Mouse (Mus musculus): ENCODE data around the gene Egf. TPM values are rescaled to one million over a fixed set of nuclear protein-coding genes. Genes with fewer than 3 reads are reported as not detected.
A peak's percentile ranks its signal among the peaks of the same experiment; 100 is the strongest.

The Egf gene
- total RNA-seq, 2 experiments from 2014 or later = 21.0 to 24.7 TPM

GRCm38 (mm10) chr3:129657775-129658174, 97.3 kb downstream of the Egf start:
- no peak for DNase-seq
- intact Hi-C loops (cut with DNase I; ENCODE audit: low total_unique reads) = no loop called here

GRCm38 (mm10) chr3:129657222-129657621, 97.9 kb downstream of the Egf start:
- intact Hi-C loops (cut with DNase I; ENCODE audit: low total_unique reads) = no loop called here
- no peak for DNase-seq

GRCm38 (mm10) chr3:129656540-129656939, 98.6 kb downstream of the Egf start:
- intact Hi-C loops (cut with DNase I; ENCODE audit: low total_unique reads) = no loop called here
- DNase-seq = no peak

- DNase-seq = no peak
- intact Hi-C loops (cut with DNase I; ENCODE audit: low total_unique reads) = no loop called here
Observed at GRCm38 (mm10) chr3:129652476-129652875, 102.6 kb downstream of the Egf start.

GRCm38 (mm10) chr3:129651765-129652164, 103.4 kb downstream of the Egf start:
- DNase-seq = no peak
- intact Hi-C loops (cut with DNase I; ENCODE audit: low total_unique reads) = no loop called here

GRCm38 (mm10) chr3:129650931-129651330, 104.2 kb downstream of the Egf start:
- no peak for DNase-seq
- intact Hi-C loops (cut with DNase I; ENCODE audit: low total_unique reads) = no loop called here

GRCm38 (mm10) chr3:129650293-129650612, 104.9 kb downstream of the Egf start:
- intact Hi-C loops (cut with DNase I; ENCODE audit: low total_unique reads) = no loop called here
- no peak for DNase-seq

GRCm38 (mm10) chr3:129649586-129650292, 105.4 kb downstream of the Egf start:
- peak; percentile 51 for DNase-seq
- intact Hi-C loops (cut with DNase I; ENCODE audit: low total_unique reads) = no loop called here

- intact Hi-C loops (cut with DNase I; ENCODE audit: low total_unique reads) = no loop called here
- DNase-seq = no peak
Observed at GRCm38 (mm10) chr3:129648598-129648997, 106.5 kb downstream of the Egf start.

- intact Hi-C loops (cut with DNase I; ENCODE audit: low total_unique reads) = no loop called here
- DNase-seq = no peak
Observed at GRCm38 (mm10) chr3:129647312-129647711, 107.8 kb downstream of the Egf start.

- DNase-seq = no peak
- intact Hi-C loops (cut with DNase I; ENCODE audit: low total_unique reads) = no loop called here
Observed at GRCm38 (mm10) chr3:129646781-129647180, 108.3 kb downstream of the Egf start.

- DNase-seq = no peak
- intact Hi-C loops (cut with DNase I; ENCODE audit: low total_unique reads) = no loop called here
Observed at GRCm38 (mm10) chr3:129645409-129645808, 109.7 kb downstream of the Egf start.

- DNase-seq = no peak
- intact Hi-C loops (cut with DNase I; ENCODE audit: low total_unique reads) = no loop called here
Observed at GRCm38 (mm10) chr3:129641621-129642020, 113.5 kb downstream of the Egf start.

GRCm38 (mm10) chr3:129640211-129641000, 114.7 kb downstream of the Egf start:
- no peak for DNase-seq
- intact Hi-C loops (cut with DNase I; ENCODE audit: low total_unique reads) = no loop called here

- no peak for DNase-seq
- intact Hi-C loops (cut with DNase I; ENCODE audit: low total_unique reads) = no loop called here
Observed at GRCm38 (mm10) chr3:129639701-129640100, 115.4 kb downstream of the Egf start.

- no peak for DNase-seq
- intact Hi-C loops (cut with DNase I; ENCODE audit: low total_unique reads) = no loop called here
Observed at GRCm38 (mm10) chr3:129637446-129637845, 117.7 kb downstream of the Egf start.

GRCm38 (mm10) chr3:129634260-129634901, 120.7 kb downstream of the Egf start:
- intact Hi-C loops (cut with DNase I; ENCODE audit: low total_unique reads) = loop anchor here (5.0 kb wide), 1 partner anchor 332 kb away; no protein-coding TSS in a partner anchor
- DNase-seq = peak; percentile 27

GRCm38 (mm10) chr3:129633518-129633917, 121.6 kb downstream of the Egf start:
- intact Hi-C loops (cut with DNase I; ENCODE audit: low total_unique reads) = loop anchor here (5.0 kb wide), 1 partner anchor 331 kb away; no protein-coding TSS in a partner anchor
- no peak for DNase-seq

GRCm38 (mm10) chr3:129631857-129632256, 123.3 kb downstream of the Egf start:
- intact Hi-C loops (cut with DNase I; ENCODE audit: low total_unique reads) = loop anchor here (5.0 kb wide), 1 partner anchor 330 kb away; no protein-coding TSS in a partner anchor

GRCm38 (mm10) chr3:129631018-129631417, 124.1 kb downstream of the Egf start:
- intact Hi-C loops (cut with DNase I; ENCODE audit: low total_unique reads) = loop anchor here (5.0 kb wide), 1 partner anchor 329 kb away; no protein-coding TSS in a partner anchor
- no peak for DNase-seq

More at GRCm38 (mm10) chr3:129631857-129632256, 123.3 kb downstream of the Egf start:
- DNase-seq = no peak
